Mouse (Mus musculus) heart, adult 2 months (tissue): ENCODE data around the gene Rab7.

ENCODE experiments used
- CTCF ChIP-seq: fragments of 200-600 bp; IDR thresholded peaks from 2 replicates; pipeline ENCODE4 v1.8.1; 2022; ENCODE audit warnings: antibody characterized with exemption, mild to moderate bottlenecking, moderate library complexity
- EP300 ChIP-seq: fragments of 200-500 bp; IDR thresholded peaks from 2 replicates; pipeline ENCODE4 v1.6.1; 2011; ENCODE audit warnings: low read depth, low read length, control low read depth; ENCODE audit not compliant: insufficient read depth
- POLR2A ChIP-seq: fragments of 200-500 bp; IDR thresholded peaks from 2 replicates; pipeline ENCODE4 v1.6.1; 2011; ENCODE audit warnings: mild to moderate bottlenecking, low read depth, low read length, control low read depth; ENCODE audit not compliant: insufficient read depth

DNA sequence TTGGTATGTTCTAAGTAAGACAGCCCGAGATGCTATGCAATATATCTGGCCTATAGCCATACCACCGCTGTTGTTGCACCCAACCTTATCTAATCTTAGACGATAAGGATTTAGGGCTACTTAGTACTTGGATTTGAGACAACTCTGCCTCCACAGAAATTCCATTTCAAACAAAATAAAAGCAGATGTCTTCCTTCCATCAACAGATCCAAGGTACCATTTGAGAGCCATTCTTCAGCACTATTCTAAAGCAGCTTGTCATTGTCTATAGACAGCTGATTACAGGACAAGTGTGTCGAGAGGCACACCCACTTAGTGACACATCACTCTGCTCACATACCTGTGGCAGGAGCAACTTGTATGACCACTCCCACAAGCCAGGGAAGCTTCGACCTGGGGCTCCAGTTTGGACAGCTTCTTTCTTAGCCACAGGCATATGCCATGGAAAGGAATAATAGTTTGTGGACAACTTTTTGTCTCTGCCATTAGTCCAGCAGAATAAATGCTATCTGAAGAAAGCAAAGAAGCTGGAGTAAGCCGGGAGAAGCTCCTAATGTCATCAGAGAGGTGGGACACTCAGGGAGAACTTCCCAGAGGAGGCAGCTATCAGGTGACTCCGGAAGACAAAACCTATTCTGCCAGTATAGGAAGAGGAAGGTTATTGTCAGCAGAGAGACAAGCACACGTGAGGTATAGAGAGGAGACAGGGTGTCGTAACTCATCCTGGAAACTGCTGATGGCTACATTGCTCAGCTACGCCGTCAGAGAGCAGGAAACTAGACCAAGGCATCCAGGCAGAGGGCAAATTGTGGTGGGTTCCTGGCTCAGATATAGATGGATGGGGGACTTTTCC, 8.4 kb upstream of the Rab7 start:
- TF ChIP-seq CTCF (no peak), POLR2A (no peak), EP300 (no peak)
